Mouse (Mus musculus) cortical plate, adult 2 months (tissue): Measurements from ENCODE around the gene Slco4a1.

Source experiments
- CTCF ChIP-seq: fragments of 200-500 bp; IDR thresholded peaks from 2 replicates; pipeline ENCODE4 v1.5.1; 2011; ENCODE audit warnings: mild to moderate bottlenecking, control low read depth, low read length; ENCODE audit not compliant: insufficient read depth; ENCODE audit errors: extremely low read depth
- POLR2A ChIP-seq: fragments of 200-500 bp; IDR thresholded peaks from 2 replicates; pipeline ENCODE4 v1.6.1; 2011; ENCODE audit warnings: mild to moderate bottlenecking, low read length, control low read depth; ENCODE audit not compliant: insufficient read depth; ENCODE audit errors: extremely low read depth

DNA sequence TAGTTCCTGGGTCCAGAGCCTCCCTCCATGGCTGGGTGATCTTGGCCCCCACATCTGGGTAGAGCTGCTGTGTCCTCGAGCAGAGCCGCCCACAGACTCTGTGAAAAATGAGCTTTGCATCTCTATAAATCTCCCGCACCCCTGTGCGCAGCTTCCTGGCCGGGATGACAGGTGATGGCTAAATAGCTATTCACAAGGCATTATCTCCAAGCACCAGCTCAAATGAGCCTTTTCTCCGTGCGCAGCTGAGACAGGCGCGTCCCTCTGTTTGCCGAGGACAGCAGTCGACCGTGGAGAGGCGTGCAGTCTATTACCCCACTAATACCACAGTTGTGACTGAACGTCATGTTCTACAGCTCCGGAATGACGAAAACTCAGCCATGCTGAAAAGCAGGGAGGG, 26.2 kb downstream of the Slco4a1 start:
- TF ChIP-seq CTCF (no peak), POLR2A (no peak)
